Mouse (Mus musculus): ENCODE measurements at regions not wholly inside any gene's neighbourhood (a gene's known extent, or its start where the extent isn't known, plus 50 kb on each side); places are given as distances from the start of the nearest gene placed in this dataset.
"Not testable (repeated sequence)": the region's sequence is repeated elsewhere in the genome, so short reads cannot be mapped to it uniquely, and the experiment has no call there.

DNA sequence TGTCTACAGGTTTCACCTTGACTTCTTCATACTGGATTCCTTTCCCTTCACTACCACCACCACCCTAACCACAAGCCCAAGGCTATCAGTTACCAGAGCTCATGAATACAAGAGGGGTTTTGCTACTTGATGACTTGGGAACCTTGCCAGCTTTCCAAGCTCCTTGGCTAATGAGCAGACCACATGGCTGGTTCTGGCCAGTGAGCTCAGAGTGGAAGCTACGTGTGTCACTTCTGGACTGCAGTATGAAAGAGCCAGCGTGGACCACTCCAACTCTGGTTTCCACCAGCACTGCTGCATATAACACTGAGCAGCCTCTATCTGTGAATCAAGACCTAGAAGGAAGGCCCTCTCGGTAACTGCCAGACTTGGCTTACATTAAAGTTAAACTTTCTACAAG is 146.4 kb upstream of the 2610301B20Rik start:
- no peak overlapping the region for H3K9ac ChIP-seq (ENCODE audit: insufficient read depth, low read depth, low read length, poor library complexity, severe bottlenecking)
- H3K4me3 ChIP-seq (ENCODE audit: insufficient read depth in 1 of 2, low read depth in 1 of 2, low read length in 2 of 2, poor library complexity in 1 of 2, severe bottlenecking in 1 of 2), result no peak overlapping the region
- no peak overlapping the region for H3K27ac ChIP-seq (ENCODE audit: insufficient read depth, low read depth, low read length, poor library complexity, severe bottlenecking)
- in situ Hi-C loops (cut with MboI; ENCODE audit: low sequenced_read_pairs in 2 of 2, unreplicated experiment in 2 of 2), result no loop called here
- TF ChIP-seq CHD2 (IDR thresholded peaks at IDR 0.05; ENCODE audit: low read depth, low read length), result no peak
- TF ChIP-seq HCFC1 (IDR thresholded peaks at IDR 0.05; ENCODE audit: borderline replicate concordance, insufficient read depth, low read length), result no peak
- TF ChIP-seq ZC3H11A (IDR thresholded peaks at IDR 0.05; ENCODE audit: borderline replicate concordance, low read depth, low read length), result no peak
- TF ChIP-seq ZNF384 (IDR thresholded peaks at IDR 0.05; ENCODE audit: low read depth, low read length), result no peak
- TF ChIP-seq MAFK (IDR thresholded peaks at IDR 0.05; ENCODE audit: insufficient read depth, low read depth, low read length), result no peak
- H3K9me3 ChIP-seq (ENCODE audit: control insufficient read depth, insufficient read depth, low read depth, low read length), result no peaks in the 10 kb centered on the region
- no peaks in the 10 kb centered on the region for H3K36me3 ChIP-seq (ENCODE audit: control insufficient read depth, insufficient read depth, low read length, poor library complexity, severe bottlenecking)
- no peak for DNase-seq (ENCODE audit: low read depth, low spot score)
- H3K4me1 ChIP-seq (ENCODE audit: control insufficient read depth in 2 of 2, insufficient read depth in 2 of 2, low read length in 2 of 2, poor library complexity in 1 of 2), result no peaks in the 10 kb centered on the region

DNA sequence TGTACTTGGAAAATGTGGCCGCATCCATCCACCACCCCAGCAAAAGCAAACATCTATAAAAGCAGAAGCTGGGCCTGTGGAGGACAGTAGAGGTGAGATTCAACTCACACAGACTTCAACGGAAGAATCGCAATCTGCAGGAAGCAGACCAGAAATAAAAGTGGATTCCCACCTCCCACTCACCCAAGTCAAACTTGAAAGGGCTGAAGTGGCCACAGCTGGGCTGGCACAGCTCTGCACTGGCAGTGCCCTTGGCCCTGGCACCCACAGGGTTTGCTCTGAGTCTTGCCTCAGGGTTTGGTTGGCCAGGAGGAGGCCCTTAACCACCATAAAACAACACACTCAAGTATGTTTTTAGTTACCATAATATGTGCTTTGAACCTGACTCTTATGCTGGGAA is 129.1 kb upstream of the 2610301B20Rik start:
- in situ Hi-C loops (cut with MboI; ENCODE audit: low sequenced_read_pairs in 2 of 2, unreplicated experiment in 2 of 2), result no loop called here
- Histone ChIP-seq H3K36me3 (ENCODE audit: control insufficient read depth, insufficient read depth, low read length, poor library complexity, severe bottlenecking) (no peaks in the 10 kb centered on the region), H3K27ac (ENCODE audit: insufficient read depth, low read depth, low read length, poor library complexity, severe bottlenecking) (no peak overlapping the region), H3K4me3 (ENCODE audit: insufficient read depth in 1 of 2, low read depth in 1 of 2, low read length in 2 of 2, poor library complexity in 1 of 2, severe bottlenecking in 1 of 2) (no peak overlapping the region), H3K9me3 (ENCODE audit: control insufficient read depth, insufficient read depth, low read depth, low read length) (no peaks in the 10 kb centered on the region), H3K9ac (ENCODE audit: insufficient read depth, low read depth, low read length, poor library complexity, severe bottlenecking) (no peak overlapping the region), H3K4me1 (ENCODE audit: control insufficient read depth in 2 of 2, insufficient read depth in 2 of 2, low read length in 2 of 2, poor library complexity in 1 of 2) (peaks cover 0 to 3% of the 10 kb centered on the region in 2 experiments; a peak in 1 of 4 replicates)
- TF ChIP-seq ZC3H11A (IDR thresholded peaks at IDR 0.05; ENCODE audit: borderline replicate concordance, low read depth, low read length), result no peak
- no peak for DNase-seq (ENCODE audit: low read depth, low spot score)

DNA sequence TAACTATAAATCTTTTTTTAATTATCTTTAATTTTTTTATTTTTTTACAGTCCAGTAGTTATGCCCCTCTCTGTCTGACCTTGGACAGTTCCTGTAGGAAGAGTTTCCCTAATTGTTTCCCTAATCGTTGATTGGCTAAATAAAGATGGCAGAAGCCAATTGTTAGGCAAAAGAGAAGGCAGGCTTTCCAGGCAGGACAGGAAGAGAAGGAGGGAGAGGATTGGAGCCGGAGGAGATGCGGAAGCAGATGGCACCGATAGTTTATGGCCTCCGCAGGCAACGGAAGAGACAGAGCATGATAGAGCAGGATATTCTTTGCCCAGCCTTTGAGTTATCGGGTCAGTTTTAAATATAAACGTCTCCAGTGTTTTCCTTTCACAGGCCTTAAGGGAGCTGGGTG is 125.5 kb upstream of the 2610301B20Rik start:
- TF ChIP-seq ZNF384 (IDR thresholded peaks at IDR 0.05; ENCODE audit: low read depth, low read length), result no peak
- TF ChIP-seq MAFK (IDR thresholded peaks at IDR 0.05; ENCODE audit: insufficient read depth, low read depth, low read length), result no peak
- no peak for TF ChIP-seq ZC3H11A (IDR thresholded peaks at IDR 0.05; ENCODE audit: borderline replicate concordance, low read depth, low read length)
- no peak for TF ChIP-seq CHD2 (IDR thresholded peaks at IDR 0.05; ENCODE audit: low read depth, low read length)
- no peak for TF ChIP-seq HCFC1 (IDR thresholded peaks at IDR 0.05; ENCODE audit: borderline replicate concordance, insufficient read depth, low read length)
- H3K36me3 ChIP-seq (ENCODE audit: control insufficient read depth, insufficient read depth, low read length, poor library complexity, severe bottlenecking), result no peaks in the 10 kb centered on the region
- H3K9me3 ChIP-seq (ENCODE audit: control insufficient read depth, insufficient read depth, low read depth, low read length), result no peaks in the 10 kb centered on the region
- H3K9ac ChIP-seq (ENCODE audit: insufficient read depth, low read depth, low read length, poor library complexity, severe bottlenecking), result no peak overlapping the region
- H3K4me1 ChIP-seq (ENCODE audit: control insufficient read depth in 2 of 2, insufficient read depth in 2 of 2, low read length in 2 of 2, poor library complexity in 1 of 2), result peaks cover 0 to 9% of the 10 kb centered on the region in 2 experiments; a peak in 2 of 4 replicates
- H3K27ac ChIP-seq (ENCODE audit: insufficient read depth, low read depth, low read length, poor library complexity, severe bottlenecking), result no peak overlapping the region
- in situ Hi-C loops (cut with MboI; ENCODE audit: low sequenced_read_pairs in 2 of 2, unreplicated experiment in 2 of 2), result no loop called here
- no peak overlapping the region for H3K4me3 ChIP-seq (ENCODE audit: insufficient read depth in 1 of 2, low read depth in 1 of 2, low read length in 2 of 2, poor library complexity in 1 of 2, severe bottlenecking in 1 of 2)
- DNase-seq (ENCODE audit: low read depth, low spot score), result no peak

DNA sequence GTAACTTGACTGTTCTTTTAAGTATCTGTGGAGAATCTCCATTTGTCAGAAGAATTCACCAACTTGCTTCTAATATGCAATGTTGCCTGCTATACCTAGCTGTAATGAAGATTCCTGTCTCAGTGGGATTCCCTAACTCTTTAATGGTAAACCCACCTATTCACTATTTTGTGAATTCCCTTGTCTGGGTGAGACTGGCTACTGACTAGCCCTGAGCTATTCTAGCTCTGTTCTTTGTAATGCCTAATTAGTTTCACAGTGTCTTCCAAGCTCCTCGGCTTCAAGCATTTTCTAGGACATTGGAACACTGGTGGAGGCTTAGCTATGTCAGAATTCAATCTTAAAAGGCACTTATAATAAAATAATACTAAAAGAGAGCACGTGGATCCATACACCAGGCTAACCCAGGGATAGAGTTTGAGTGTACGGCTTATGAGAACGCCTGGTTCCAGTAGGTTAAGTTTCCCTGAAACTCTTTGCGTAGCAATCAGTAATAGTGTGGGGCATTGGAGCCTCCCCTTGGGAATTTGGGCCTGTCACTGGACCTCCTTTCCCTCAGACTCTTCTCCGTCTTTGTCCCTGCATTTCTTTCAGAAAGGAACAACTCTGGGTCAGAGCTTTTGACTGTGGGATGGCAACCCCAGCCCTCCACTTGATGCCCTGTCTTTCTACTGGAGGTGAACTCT is 123.8 kb upstream of the 2610301B20Rik start:
- H3K9ac ChIP-seq (ENCODE audit: insufficient read depth, low read depth, low read length, poor library complexity, severe bottlenecking); H3K36me3 ChIP-seq (ENCODE audit: control insufficient read depth, insufficient read depth, low read length, poor library complexity, severe bottlenecking); H3K9me3 ChIP-seq (ENCODE audit: control insufficient read depth, insufficient read depth, low read depth, low read length); H3K4me1 ChIP-seq (ENCODE audit: control insufficient read depth in 2 of 2, insufficient read depth in 2 of 2, low read length in 2 of 2, poor library complexity in 1 of 2); in situ Hi-C loops (cut with MboI; ENCODE audit: low sequenced_read_pairs in 2 of 2, unreplicated experiment in 2 of 2); H3K4me3 ChIP-seq (ENCODE audit: insufficient read depth in 1 of 2, low read depth in 1 of 2, low read length in 2 of 2, poor library complexity in 1 of 2, severe bottlenecking in 1 of 2): not testable (repeated sequence)
- DNase-seq (ENCODE audit: low read depth, low spot score), result peak; percentile 29
- H3K27ac ChIP-seq (ENCODE audit: insufficient read depth, low read depth, low read length, poor library complexity, severe bottlenecking), result peak overlapping the region; percentile 56; the same call in 1 of the 2 replicates

DNA sequence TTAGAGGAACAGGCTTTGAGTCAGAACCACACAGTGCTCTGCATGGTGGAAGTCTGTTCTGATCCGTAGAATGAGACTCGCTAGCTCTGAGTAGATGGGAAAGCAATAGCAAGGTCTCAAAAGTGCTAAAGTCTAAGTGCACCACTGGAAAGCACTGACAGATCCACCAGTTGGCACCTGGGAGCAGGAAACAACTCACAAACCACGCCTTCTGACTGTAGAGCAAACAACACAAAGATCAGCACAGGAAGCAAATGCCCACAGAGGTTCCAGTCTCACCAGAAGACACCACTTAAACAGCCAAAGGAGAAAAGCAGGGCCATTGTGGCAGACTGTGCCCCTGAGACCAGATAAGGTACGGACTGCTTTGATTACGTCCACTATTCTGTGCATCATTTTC is 121.1 kb upstream of the 2610301B20Rik start:
- Histone ChIP-seq H3K9me3 (ENCODE audit: control insufficient read depth, insufficient read depth, low read depth, low read length) (no peaks in the 10 kb centered on the region), H3K4me3 (ENCODE audit: insufficient read depth in 1 of 2, low read depth in 1 of 2, low read length in 2 of 2, poor library complexity in 1 of 2, severe bottlenecking in 1 of 2) (no peak overlapping the region), H3K9ac (ENCODE audit: insufficient read depth, low read depth, low read length, poor library complexity, severe bottlenecking) (no peak overlapping the region), H3K4me1 (ENCODE audit: control insufficient read depth in 2 of 2, insufficient read depth in 2 of 2, low read length in 2 of 2, poor library complexity in 1 of 2) (peaks cover 0 to 9% of the 10 kb centered on the region in 2 experiments; a peak in 2 of 4 replicates), H3K27ac (ENCODE audit: insufficient read depth, low read depth, low read length, poor library complexity, severe bottlenecking) (no peak overlapping the region), H3K36me3 (ENCODE audit: control insufficient read depth, insufficient read depth, low read length, poor library complexity, severe bottlenecking) (no peaks in the 10 kb centered on the region)
- TF ChIP-seq HCFC1 (IDR thresholded peaks at IDR 0.05; ENCODE audit: borderline replicate concordance, insufficient read depth, low read length) (no peak), MAFK (IDR thresholded peaks at IDR 0.05; ENCODE audit: insufficient read depth, low read depth, low read length) (no peak), CHD2 (IDR thresholded peaks at IDR 0.05; ENCODE audit: low read depth, low read length) (no peak), ZNF384 (IDR thresholded peaks at IDR 0.05; ENCODE audit: low read depth, low read length) (no peak), ZC3H11A (IDR thresholded peaks at IDR 0.05; ENCODE audit: borderline replicate concordance, low read depth, low read length) (no peak)
- DNase-seq (ENCODE audit: low read depth, low spot score), result no peak
- in situ Hi-C loops (cut with MboI; ENCODE audit: low sequenced_read_pairs in 2 of 2, unreplicated experiment in 2 of 2), result no loop called here
